Mouse (Mus musculus) limb, embryonic 10.5 days (tissue): ENCODE results near the gene Spg21. TPM values are rescaled to one million over a fixed set of nuclear protein-coding genes. Genes with fewer than 3 reads are reported as not detected.

ENCODE experiments used
- DNase-seq: peaks from one replicate; pipeline ENCODE4 v3.0.0-alpha.2; 2017; ENCODE audit warnings: low spot score
- H3K27ac ChIP-seq: fragments of 300-500 bp; sonication (generic); 2 replicates; pipeline ENCODE4 v1.5.1; 2016; ENCODE audit warnings: mild to moderate bottlenecking
- H3K27me3 ChIP-seq: fragments of 300-500 bp; sonication (generic); 2 replicates; pipeline ENCODE4 v1.6.1; 2016; ENCODE audit warnings: low read depth, mild to moderate bottlenecking; ENCODE audit not compliant: poor library complexity, severe bottlenecking
- H3K36me3 ChIP-seq: fragments of 300-500 bp; sonication (generic); 2 replicates; pipeline ENCODE4 v1.6.1; 2016; ENCODE audit warnings: mild to moderate bottlenecking, moderate library complexity
- H3K4me1 ChIP-seq: fragments of 300-500 bp; sonication (generic); 2 replicates; pipeline ENCODE4 v1.6.1; 2016
- H3K4me3 ChIP-seq: fragments of 300-500 bp; sonication (generic); 2 replicates; pipeline ENCODE4 v1.5.1; 2016; ENCODE audit warnings: mild to moderate bottlenecking, moderate library complexity
- H3K9me3 ChIP-seq: fragments of 300-500 bp; sonication (generic); replicated peaks from 2 replicates; pipeline ENCODE4 v1.6.1; 2016; ENCODE audit warnings: mild to moderate bottlenecking
- WGBS: fragments of 180-500 bp; shearing (Covaris S2); methylation state at CpG from one replicate; pipeline ENCODE4 v1.1.7; 2016; 5-methylcytosine and 5-hydroxymethylcytosine counted together
- polyA plus RNA-seq: library from polyadenylated mRNA; unstranded; fragments of >200 nt; fragmentation: Nextera tagmentation; extraction: Ambion mirVana; gene quantifications from 2 replicates; pipeline ENCODE4 v1.2.1, GENCODE M21; 2016

Spg21 gene
- polyA plus RNA-seq: 84.1 and 91.0 TPM in 2 replicates

GRCm38 (mm10) chr9:65460732-65461442 lies at the start of gene Spg21:
Gene Spg21 (plus strand): TSS chr9:65460947.
- WGBS: under 1% methylated on average over 53 of the region's 53 CpGs

GRCm38 (mm10) chr9:65411326-65411725 lies 49.4 kb upstream of the Spg21 start:
- H3K27me3 ChIP-seq: no peaks in the 10 kb centered on the region
- no peaks in the 10 kb centered on the region for H3K9me3 ChIP-seq
- no peak overlapping the region for H3K27ac ChIP-seq
- DNase-seq: no peak
- 72% methylated on average over 3 of the region's 3 CpGs for WGBS
- H3K4me3 ChIP-seq: no peak overlapping the region
- H3K4me1 ChIP-seq: no peaks in the 10 kb centered on the region
- H3K36me3 ChIP-seq: no peaks in the 10 kb centered on the region

More at GRCm38 (mm10) chr9:65460732-65461442, at the start of gene Spg21:
- Histone ChIP-seq H3K27me3 (no peaks in the 10 kb centered on the region), H3K36me3 (peaks cover 16% of the 10 kb centered on the region), H3K4me1 (peaks cover 19% of the 10 kb centered on the region), H3K9me3 (no peaks in the 10 kb centered on the region), H3K4me3 (peak within 1 kb of the TSS; percentile 82), H3K27ac (peak within 1 kb of the TSS; percentile 90)
- DNase-seq: peak; percentile 99

- peaks cover 4% of the 10 kb centered on the region; the same call in 1 of the 2 replicates for H3K4me1 ChIP-seq
- no peaks in the 10 kb centered on the region for H3K36me3 ChIP-seq
- no peak for DNase-seq
- no peaks in the 10 kb centered on the region for H3K9me3 ChIP-seq
- WGBS: 29% methylated on average over 3 of the region's 3 CpGs
- H3K27me3 ChIP-seq: no peaks in the 10 kb centered on the region
- no peak overlapping the region for H3K4me3 ChIP-seq
- no peak overlapping the region for H3K27ac ChIP-seq
Measured at GRCm38 (mm10) chr9:65417738-65418137, 43.0 kb upstream of the Spg21 start.

GRCm38 (mm10) chr9:65419633-65420032 lies 41.1 kb upstream of the Spg21 start:
- DNase-seq: no peak
- no peak overlapping the region for H3K27ac ChIP-seq
- H3K4me3 ChIP-seq: no peak overlapping the region
- no peaks in the 10 kb centered on the region for H3K36me3 ChIP-seq
- no peaks in the 10 kb centered on the region for H3K27me3 ChIP-seq
- peaks cover 10% of the 10 kb centered on the region for H3K4me1 ChIP-seq
- 77% methylated on average over 3 of the region's 3 CpGs for WGBS
- no peaks in the 10 kb centered on the region for H3K9me3 ChIP-seq

- Histone ChIP-seq H3K4me1 (peaks cover 9% of the 10 kb centered on the region; the same call in 1 of the 2 replicates), H3K4me3 (no peak within 1 kb of the TSS), H3K36me3 (no peaks in the 10 kb centered on the region), H3K9me3 (no peaks in the 10 kb centered on the region), H3K27ac (no peak within 1 kb of the TSS), H3K27me3 (no peaks in the 10 kb centered on the region)
- DNase-seq: no peak
- 84% methylated on average over 11 of the region's 11 CpGs for WGBS
Measured at GRCm38 (mm10) chr9:65422760-65423501, 37.8 kb upstream of the Spg21 start, which contains the start of gene Slc51b. Gene Slc51b (minus strand): TSS chr9:65422955.

GRCm38 (mm10) chr9:65424393-65424792 lies 36.4 kb upstream of the Spg21 start:
- WGBS: 30% methylated on average over 3 of the region's 3 CpGs
- Histone ChIP-seq H3K27ac (no peak overlapping the region), H3K27me3 (no peaks in the 10 kb centered on the region), H3K36me3 (no peaks in the 10 kb centered on the region), H3K4me1 (peaks cover 8% of the 10 kb centered on the region; the same call in 1 of the 2 replicates), H3K4me3 (no peak overlapping the region; the same call in 1 of the 2 replicates), H3K9me3 (no peaks in the 10 kb centered on the region)
- DNase-seq: no peak

- Histone ChIP-seq H3K9me3 (no peaks in the 10 kb centered on the region), H3K27me3 (no peaks in the 10 kb centered on the region), H3K27ac (no peak overlapping the region), H3K4me1 (peaks cover 8% of the 10 kb centered on the region; the same call in 1 of the 2 replicates), H3K4me3 (no peak overlapping the region), H3K36me3 (no peaks in the 10 kb centered on the region)
- WGBS: 87% methylated on average over 2 of the region's 2 CpGs
- DNase-seq: no peak
Measured at GRCm38 (mm10) chr9:65427511-65427910, 33.2 kb upstream of the Spg21 start.

- no peaks in the 10 kb centered on the region for H3K36me3 ChIP-seq
- no peak for DNase-seq
- no peaks in the 10 kb centered on the region for H3K9me3 ChIP-seq
- no peaks in the 10 kb centered on the region for H3K27me3 ChIP-seq
- WGBS: 91% methylated on average over 5 of the region's 5 CpGs
- H3K4me3 ChIP-seq: no peak overlapping the region
- H3K4me1 ChIP-seq: peaks cover 8% of the 10 kb centered on the region; the same call in 1 of the 2 replicates
- H3K27ac ChIP-seq: no peak overlapping the region
Measured at GRCm38 (mm10) chr9:65428003-65428402, 32.7 kb upstream of the Spg21 start.

- Histone ChIP-seq H3K27me3 (no peaks in the 10 kb centered on the region), H3K27ac (no peak overlapping the region)
Measured at GRCm38 (mm10) chr9:65430401-65430800, 30.3 kb upstream of the Spg21 start.

GRCm38 (mm10) chr9:65430921-65431320 lies 29.8 kb upstream of the Spg21 start:
- 89% methylated on average over 5 of the region's 5 CpGs for WGBS
- Histone ChIP-seq H3K4me3 (no peak overlapping the region), H3K27me3 (no peaks in the 10 kb centered on the region), H3K4me1 (peaks cover under 1% of the 10 kb centered on the region; the same call in 1 of the 2 replicates), H3K9me3 (no peaks in the 10 kb centered on the region), H3K36me3 (no peaks in the 10 kb centered on the region), H3K27ac (no peak overlapping the region)
- no peak for DNase-seq

More at GRCm38 (mm10) chr9:65430401-65430800, 30.3 kb upstream of the Spg21 start:
- Histone ChIP-seq H3K4me3 (no peak overlapping the region), H3K4me1 (no peaks in the 10 kb centered on the region), H3K36me3 (no peaks in the 10 kb centered on the region), H3K9me3 (no peaks in the 10 kb centered on the region)
- DNase-seq: no peak

GRCm38 (mm10) chr9:65432236-65432635 lies 28.5 kb upstream of the Spg21 start:
- 2% methylated on average over 3 of the region's 3 CpGs for WGBS
- no peak overlapping the region for H3K4me3 ChIP-seq
- H3K9me3 ChIP-seq: no peaks in the 10 kb centered on the region
- H3K27me3 ChIP-seq: no peaks in the 10 kb centered on the region
- DNase-seq: peak; percentile 79
- H3K4me1 ChIP-seq: peaks cover 7% of the 10 kb centered on the region
- no peak overlapping the region for H3K27ac ChIP-seq
- H3K36me3 ChIP-seq: no peaks in the 10 kb centered on the region

- Histone ChIP-seq H3K4me3 (no peak overlapping the region), H3K27me3 (no peaks in the 10 kb centered on the region), H3K27ac (no peak overlapping the region), H3K36me3 (peaks cover 11% of the 10 kb centered on the region), H3K9me3 (no peaks in the 10 kb centered on the region), H3K4me1 (peaks cover 7% of the 10 kb centered on the region)
- peak; percentile 58 for DNase-seq
- WGBS: 73% methylated on average over 5 of the region's 5 CpGs
Measured at GRCm38 (mm10) chr9:65434140-65434539, 26.6 kb upstream of the Spg21 start.

GRCm38 (mm10) chr9:65435211-65435610 lies 25.5 kb upstream of the Spg21 start:
- peak overlapping the region; percentile 83 for H3K4me3 ChIP-seq
- H3K9me3 ChIP-seq: no peaks in the 10 kb centered on the region
- peaks cover 16% of the 10 kb centered on the region for H3K36me3 ChIP-seq
- no peak for DNase-seq
- peaks cover 7% of the 10 kb centered on the region for H3K4me1 ChIP-seq
- no peak overlapping the region for H3K27ac ChIP-seq
- 75% methylated on average over 4 of the region's 4 CpGs for WGBS
- H3K27me3 ChIP-seq: no peaks in the 10 kb centered on the region
